Mouse (Mus musculus): Measurements from ENCODE around the gene Clec12b. TPM values are rescaled to one million over a fixed set of nuclear protein-coding genes. Genes with fewer than 3 reads are reported as not detected.
A peak's percentile ranks its signal among the peaks of the same experiment; 100 is the strongest.

Gene Clec12b
- polyA plus RNA-seq (2011; ENCODE audit: insufficient read depth, insufficient read length, low replicate concordance, missing spikeins), result not detected in 2 replicates

DNA sequence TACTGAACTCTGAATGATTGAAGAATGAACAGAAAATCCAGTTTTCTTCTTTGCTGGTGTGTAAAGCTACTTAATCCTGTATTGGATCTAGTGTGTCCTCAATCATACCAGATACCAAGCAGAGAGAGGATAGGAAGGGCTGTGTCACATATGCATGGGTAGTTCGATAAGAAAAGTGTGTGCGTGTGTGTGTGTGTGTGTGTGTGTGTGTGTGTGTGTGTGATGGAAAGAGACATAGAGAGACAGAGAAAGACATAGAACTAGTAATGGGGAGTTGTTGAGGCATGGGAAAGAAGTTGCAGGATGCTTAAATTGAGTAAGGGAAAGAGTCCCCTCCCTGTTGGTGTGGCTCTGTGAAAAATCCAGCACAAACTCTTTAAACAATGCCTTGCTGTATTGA is at the start of gene Clec12b:
Gene Clec12b (minus strand): TSS at position 101 of the 400 bp plus-strand sequence.
- H3K27ac ChIP-seq (ENCODE audit: control insufficient read depth, insufficient read depth, low read depth, low read length, poor library complexity), result no peak within 1 kb of the TSS
- TF ChIP-seq CTCF (IDR thresholded peaks at IDR 0.05; ENCODE audit: control insufficient read depth, insufficient read depth, low read length) (no peak), POLR2A (IDR thresholded peaks at IDR 0.05; ENCODE audit: borderline replicate concordance, control insufficient read depth, low read depth, low read length) (no peak)
- 66% methylated on average over 2 of the region's 2 CpGs for WGBS
- H3K4me1 ChIP-seq (ENCODE audit: control insufficient read depth, insufficient read depth, low read length), result no peaks in the 10 kb centered on the region; the same call in 1 of the 2 replicates
- no peak within 1 kb of the TSS for H3K4me3 ChIP-seq (replicated peaks; ENCODE audit: control insufficient read depth, low read depth, low read length)

DNA sequence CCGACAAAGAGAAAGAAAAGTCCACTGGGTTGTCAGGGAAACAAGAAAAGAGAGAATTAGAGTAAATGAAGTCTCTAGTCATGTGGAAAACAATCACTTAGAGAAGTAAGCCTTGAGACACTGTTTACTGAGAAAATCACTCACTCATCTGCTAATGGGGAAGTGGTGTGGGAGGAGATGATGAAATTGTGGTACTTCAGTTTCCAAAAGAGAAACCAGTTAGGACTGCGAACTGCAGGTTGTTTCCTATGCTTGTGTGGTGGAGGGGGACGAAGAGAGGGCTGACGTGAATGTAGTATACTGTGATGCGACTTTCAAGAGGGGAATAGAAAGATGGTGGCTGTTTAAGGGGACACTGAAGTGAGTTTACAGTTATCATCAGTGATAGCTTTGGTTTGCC is 48.6 kb upstream of the Clec12b start:
- no peak for TF ChIP-seq POLR2A (IDR thresholded peaks at IDR 0.05; ENCODE audit: borderline replicate concordance, control insufficient read depth, low read depth, low read length)
- no peak for TF ChIP-seq CTCF (IDR thresholded peaks at IDR 0.05; ENCODE audit: control insufficient read depth, insufficient read depth, low read length)
- Histone ChIP-seq H3K4me3 (replicated peaks; ENCODE audit: control insufficient read depth, low read depth, low read length) (no peak overlapping the region), H3K27ac (ENCODE audit: control insufficient read depth, insufficient read depth, low read depth, low read length, poor library complexity) (no peak overlapping the region; the same call in 1 of the 2 replicates), H3K4me1 (ENCODE audit: control insufficient read depth, insufficient read depth, low read length) (no peaks in the 10 kb centered on the region; the same call in 1 of the 2 replicates)
- 6% methylated on average over 5 of the region's 5 CpGs for WGBS

- 14% methylated on average over 4 of the region's 4 CpGs for WGBS
- H3K4me3 ChIP-seq (replicated peaks; ENCODE audit: control insufficient read depth, low read depth, low read length), result no peak overlapping the region
These were observed 41.6 kb upstream of the Clec12b start for GRCm38 (mm10) chr6:129427281-129427680.

DNA sequence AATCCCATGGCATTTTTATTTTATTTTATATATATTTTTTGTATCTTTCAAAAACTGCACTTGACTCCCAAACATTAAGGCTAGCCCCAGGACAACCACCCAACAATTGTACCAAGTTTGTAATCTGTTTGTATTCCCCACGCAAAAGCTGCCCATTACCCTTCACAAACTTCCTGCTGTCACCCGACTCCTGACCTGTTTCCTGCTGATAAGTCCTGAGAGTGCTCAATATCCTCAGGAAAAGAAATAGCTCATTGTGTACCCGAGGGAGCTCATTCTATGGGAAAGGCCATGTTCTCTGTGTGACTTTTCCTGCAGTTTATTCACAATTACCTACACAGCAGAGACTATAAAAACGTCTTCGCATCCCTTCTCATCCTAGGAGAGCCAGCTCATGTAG is 40.1 kb upstream of the Clec12b start:
- WGBS, result 21% methylated on average over 5 of the region's 5 CpGs
- TF ChIP-seq CTCF (IDR thresholded peaks at IDR 0.05; ENCODE audit: control insufficient read depth, insufficient read depth, low read length) (no peak), POLR2A (IDR thresholded peaks at IDR 0.05; ENCODE audit: borderline replicate concordance, control insufficient read depth, low read depth, low read length) (no peak)

More at GRCm38 (mm10) chr6:129427281-129427680, 41.6 kb upstream of the Clec12b start:
- no peak overlapping the region for H3K27ac ChIP-seq (ENCODE audit: control insufficient read depth, insufficient read depth, low read depth, low read length, poor library complexity)
- H3K4me1 ChIP-seq (ENCODE audit: control insufficient read depth, insufficient read depth, low read length), result no peaks in the 10 kb centered on the region; the same call in 1 of the 2 replicates
- TF ChIP-seq CTCF (IDR thresholded peaks at IDR 0.05; ENCODE audit: control insufficient read depth, insufficient read depth, low read length) (no peak), POLR2A (IDR thresholded peaks at IDR 0.05; ENCODE audit: borderline replicate concordance, control insufficient read depth, low read depth, low read length) (no peak)

GRCm38 (mm10) chr6:129425217-129425616 is 39.5 kb upstream of the Clec12b start:
- H3K27ac ChIP-seq (ENCODE audit: control insufficient read depth, insufficient read depth, low read depth, low read length, poor library complexity), result no peak overlapping the region
- no peak overlapping the region for H3K4me3 ChIP-seq (replicated peaks; ENCODE audit: control insufficient read depth, low read depth, low read length)
- WGBS, result 55% methylated on average over 5 of the region's 5 CpGs
- H3K4me1 ChIP-seq (ENCODE audit: control insufficient read depth, insufficient read depth, low read length), result peaks cover 1% of the 10 kb centered on the region; the same call in 1 of the 2 replicates
- TF ChIP-seq CTCF (IDR thresholded peaks at IDR 0.05; ENCODE audit: control insufficient read depth, insufficient read depth, low read length) (no peak), POLR2A (IDR thresholded peaks at IDR 0.05; ENCODE audit: borderline replicate concordance, control insufficient read depth, low read depth, low read length) (no peak)

More for the DNA sequence above, 40.1 kb upstream of the Clec12b start:
- H3K4me3 ChIP-seq (replicated peaks; ENCODE audit: control insufficient read depth, low read depth, low read length), result no peak overlapping the region
- no peak overlapping the region for H3K27ac ChIP-seq (ENCODE audit: control insufficient read depth, insufficient read depth, low read depth, low read length, poor library complexity)
- no peaks in the 10 kb centered on the region; the same call in 1 of the 2 replicates for H3K4me1 ChIP-seq (ENCODE audit: control insufficient read depth, insufficient read depth, low read length)

DNA sequence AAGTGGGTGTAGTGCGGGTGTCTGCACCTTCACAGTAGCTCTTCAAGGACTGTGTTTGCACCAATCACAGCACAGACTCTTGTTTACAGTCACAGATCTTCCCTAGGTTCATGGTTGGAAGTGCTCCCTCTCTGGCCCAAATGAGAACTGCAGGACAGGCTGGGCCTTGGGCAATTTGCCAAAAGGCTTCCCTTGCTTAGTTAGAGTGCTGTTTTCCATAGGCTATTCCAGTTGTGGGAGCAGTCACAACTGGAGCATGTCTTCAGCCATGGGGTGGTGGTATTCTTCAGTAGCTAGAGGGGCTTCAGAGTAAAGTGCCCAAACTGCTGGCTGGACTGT is 38.0 kb upstream of the Clec12b start:
- H3K4me3 ChIP-seq (replicated peaks; ENCODE audit: control insufficient read depth, low read depth, low read length), result no peak overlapping the region
- TF ChIP-seq CTCF (IDR thresholded peaks at IDR 0.05; ENCODE audit: control insufficient read depth, insufficient read depth, low read length), result peak; percentile 71
- TF ChIP-seq POLR2A (IDR thresholded peaks at IDR 0.05; ENCODE audit: borderline replicate concordance, control insufficient read depth, low read depth, low read length), result no peak
- H3K27ac ChIP-seq (ENCODE audit: control insufficient read depth, insufficient read depth, low read depth, low read length, poor library complexity), result no peak overlapping the region
- WGBS, result 45% methylated on average over 1 of the region's 1 CpGs
- peaks cover 1% of the 10 kb centered on the region; the same call in 1 of the 2 replicates for H3K4me1 ChIP-seq (ENCODE audit: control insufficient read depth, insufficient read depth, low read length)

GRCm38 (mm10) chr6:129423040-129423733 is 37.5 kb upstream of the Clec12b start:
- WGBS, result 65% methylated on average over 4 of the region's 4 CpGs
- no peak overlapping the region for H3K4me3 ChIP-seq (replicated peaks; ENCODE audit: control insufficient read depth, low read depth, low read length)
- no peak overlapping the region for H3K27ac ChIP-seq (ENCODE audit: control insufficient read depth, insufficient read depth, low read depth, low read length, poor library complexity)
- no peak for TF ChIP-seq CTCF (IDR thresholded peaks at IDR 0.05; ENCODE audit: control insufficient read depth, insufficient read depth, low read length)
- TF ChIP-seq POLR2A (IDR thresholded peaks at IDR 0.05; ENCODE audit: borderline replicate concordance, control insufficient read depth, low read depth, low read length), result no peak
- H3K4me1 ChIP-seq (ENCODE audit: control insufficient read depth, insufficient read depth, low read length), result peaks cover 1% of the 10 kb centered on the region; the same call in 1 of the 2 replicates

- Histone ChIP-seq H3K4me3 (replicated peaks; ENCODE audit: control insufficient read depth, low read depth, low read length) (no peak overlapping the region), H3K4me1 (ENCODE audit: control insufficient read depth, insufficient read depth, low read length) (peaks cover 1% of the 10 kb centered on the region; the same call in 1 of the 2 replicates), H3K27ac (ENCODE audit: control insufficient read depth, insufficient read depth, low read depth, low read length, poor library complexity) (no peak overlapping the region)
- WGBS, result 87% methylated on average over 3 of the region's 3 CpGs
- TF ChIP-seq CTCF (IDR thresholded peaks at IDR 0.05; ENCODE audit: control insufficient read depth, insufficient read depth, low read length), result no peak
- TF ChIP-seq POLR2A (IDR thresholded peaks at IDR 0.05; ENCODE audit: borderline replicate concordance, control insufficient read depth, low read depth, low read length), result no peak
These were observed 36.6 kb upstream of the Clec12b start for GRCm38 (mm10) chr6:129422311-129422710.

Measured in bone marrow, adult 2 months (tissue).